Mouse (Mus musculus) lung, adult 2 months (tissue): Measurements from ENCODE around the gene Gm49384.

ENCODE experiments used
- CTCF ChIP-seq: fragments of 200-500 bp; IDR thresholded peaks from 2 replicates; pipeline ENCODE4 v1.5.1; 2011; ENCODE audit warnings: mild to moderate bottlenecking, low read length, control low read depth; ENCODE audit not compliant: insufficient read depth
- POLR2A ChIP-seq: fragments of 200-500 bp; IDR thresholded peaks from 2 replicates; pipeline ENCODE4 v1.6.1; 2011; ENCODE audit warnings: low read depth, mild to moderate bottlenecking, control low read depth, low read length, borderline replicate concordance; ENCODE audit errors: extremely low read depth

- no peak for TF ChIP-seq CTCF
- no peak for TF ChIP-seq POLR2A
These were observed 22.3 kb downstream of the Gm49384 start for GRCm38 (mm10) chr12:69181800-69182199.
